Mouse (Mus musculus) liver, postnatal 0 days (tissue): Measurements from ENCODE around the gene Iqcf5.

Experiments
- CTCF ChIP-seq: sonication (generic); IDR thresholded peaks from 2 replicates; pipeline ENCODE4 v1.5.1; 2016; ENCODE audit warnings: antibody characterized with exemption, low read depth
- EP300 ChIP-seq: IDR thresholded peaks from 2 replicates; pipeline ENCODE4 v1.6.1; 2016; ENCODE audit warnings: antibody characterized with exemption, low read depth, mild to moderate bottlenecking

- no peak for TF ChIP-seq CTCF
- TF ChIP-seq EP300: no peak
These were observed 12.5 kb upstream of the Iqcf5 start for GRCm38 (mm10) chr9:106501846-106502245.
